Mouse (Mus musculus) ES-Bruce4 (cell line): ENCODE data around the gene Ubc.

ENCODE experiments used
- CTCF ChIP-seq: IDR thresholded peaks from one replicate; pipeline ENCODE4 v1.8.1; 2011; ENCODE audit warnings: low read depth, low read length
- POLR2A ChIP-seq: IDR thresholded peaks from one replicate; pipeline ENCODE4 v1.8.1; 2011; ENCODE audit warnings: low read length; ENCODE audit not compliant: insufficient read depth

- TF ChIP-seq POLR2A (no peak), CTCF (no peak)
Observed at GRCm38 (mm10) chr5:125425698-125426276, 35.8 kb upstream of the Ubc start.
